Mouse (Mus musculus) ES-Bruce4 (cell line): ENCODE measurements at regions not wholly inside any gene's neighbourhood (a gene's known extent, or its start where the extent isn't known, plus 50 kb on each side); places are given as distances from the start of the nearest gene placed in this dataset.

ENCODE experiments used
- H3K27ac ChIP-seq: 2 replicates; pipeline ENCODE4 v1.5.1; 2012; ENCODE audit warnings: low read length, inconsistent platforms; ENCODE audit not compliant: insufficient read depth
- H3K27me3 ChIP-seq: 2 replicates; pipeline ENCODE4 v1.6.1; 2012; ENCODE audit warnings: mild to moderate bottlenecking, low read length, inconsistent platforms; ENCODE audit not compliant: control insufficient read depth, poor library complexity, insufficient read depth, severe bottlenecking
- H3K36me3 ChIP-seq: 2 replicates; pipeline ENCODE4 v1.6.1; 2012; ENCODE audit warnings: inconsistent platforms, mild to moderate bottlenecking, low read length, moderate library complexity; ENCODE audit not compliant: control insufficient read depth, poor library complexity, insufficient read depth, severe bottlenecking
- H3K4me1 ChIP-seq: one replicate; pipeline ENCODE4 v1.8.1; 2011; ENCODE audit warnings: low read length; ENCODE audit not compliant: control insufficient read depth, insufficient read depth
- H3K4me3 ChIP-seq: 2 replicates; pipeline ENCODE4 v1.5.1; 2011; ENCODE audit warnings: low read depth, mild to moderate bottlenecking, low read length
- H3K9ac ChIP-seq: 2 replicates; pipeline ENCODE4 v1.6.1; 2012; ENCODE audit warnings: low read depth, mild to moderate bottlenecking, inconsistent platforms; ENCODE audit not compliant: poor library complexity, severe bottlenecking
- H3K9me3 ChIP-seq: replicated peaks from 2 replicates; pipeline ENCODE4 v1.6.1; 2012; ENCODE audit warnings: mild to moderate bottlenecking, low read length, inconsistent platforms; ENCODE audit not compliant: control insufficient read depth, poor library complexity, insufficient read depth, severe bottlenecking
- CTCF ChIP-seq: IDR thresholded peaks from one replicate; pipeline ENCODE4 v1.8.1; 2011; ENCODE audit warnings: low read depth, low read length
- EP300 ChIP-seq: IDR thresholded peaks from 2 replicates; pipeline ENCODE4 v1.6.1; 2011; ENCODE audit warnings: low read depth, low read length; ENCODE audit not compliant: insufficient read depth
- POLR2A ChIP-seq: IDR thresholded peaks from one replicate; pipeline ENCODE4 v1.8.1; 2011; ENCODE audit warnings: low read length; ENCODE audit not compliant: insufficient read depth

DNA sequence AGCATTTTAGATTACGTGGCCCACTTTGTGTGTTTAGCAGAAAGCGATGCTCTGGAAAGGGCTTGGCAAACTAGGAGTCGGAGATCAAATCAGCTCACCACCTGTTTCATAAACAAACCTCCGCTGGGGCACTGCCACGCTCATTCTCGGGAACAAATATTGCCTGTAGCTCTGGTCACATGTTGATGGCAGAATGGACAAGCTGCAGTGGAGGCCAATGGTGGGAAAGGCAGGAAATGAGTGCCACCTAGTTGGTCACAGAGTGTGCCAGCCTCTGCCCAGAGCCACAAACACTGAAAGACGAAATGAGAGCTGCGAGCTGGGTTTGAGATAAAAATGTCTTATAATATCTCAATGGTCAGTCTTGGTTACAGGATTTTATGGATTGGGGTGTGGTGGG is 259.2 kb upstream of the Csf3r start:
- Histone ChIP-seq H3K27me3 (no peaks in the 10 kb centered on the region), H3K4me3 (no peak overlapping the region), H3K9ac (no peak overlapping the region), H3K9me3 (no peaks in the 10 kb centered on the region), H3K27ac (no peak overlapping the region), H3K4me1 (no peaks in the 10 kb centered on the region), H3K36me3 (no peaks in the 10 kb centered on the region)
- TF ChIP-seq EP300 (no peak), POLR2A (no peak)

DNA sequence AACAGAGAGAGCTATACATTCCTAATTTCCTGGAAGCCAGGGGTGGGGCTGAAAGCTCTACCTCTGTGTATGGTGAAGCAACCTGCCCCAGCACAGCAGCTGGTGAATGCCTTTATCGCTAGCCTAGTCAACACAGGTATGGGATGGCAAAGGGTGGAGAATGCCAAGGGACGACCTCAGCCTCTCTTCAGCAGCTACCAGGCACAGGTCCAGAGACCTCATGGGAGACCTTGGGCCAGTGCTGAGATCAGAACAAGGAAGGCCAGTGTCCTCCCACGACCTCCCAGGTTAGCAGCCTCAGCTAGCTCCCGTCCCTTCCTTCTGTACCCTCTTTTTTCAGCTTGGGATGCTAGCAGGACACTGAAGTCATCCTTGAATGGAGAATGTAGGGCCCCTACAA is 247.2 kb upstream of the Csf3r start:
- no peak overlapping the region for H3K27ac ChIP-seq
- no peaks in the 10 kb centered on the region for H3K36me3 ChIP-seq
- H3K4me1 ChIP-seq, result no peaks in the 10 kb centered on the region
- H3K9ac ChIP-seq, result no peak overlapping the region
- H3K4me3 ChIP-seq, result no peak overlapping the region
- TF ChIP-seq CTCF (no peak), EP300 (no peak), POLR2A (no peak)
- H3K9me3 ChIP-seq, result no peaks in the 10 kb centered on the region
- H3K27me3 ChIP-seq, result no peaks in the 10 kb centered on the region

DNA sequence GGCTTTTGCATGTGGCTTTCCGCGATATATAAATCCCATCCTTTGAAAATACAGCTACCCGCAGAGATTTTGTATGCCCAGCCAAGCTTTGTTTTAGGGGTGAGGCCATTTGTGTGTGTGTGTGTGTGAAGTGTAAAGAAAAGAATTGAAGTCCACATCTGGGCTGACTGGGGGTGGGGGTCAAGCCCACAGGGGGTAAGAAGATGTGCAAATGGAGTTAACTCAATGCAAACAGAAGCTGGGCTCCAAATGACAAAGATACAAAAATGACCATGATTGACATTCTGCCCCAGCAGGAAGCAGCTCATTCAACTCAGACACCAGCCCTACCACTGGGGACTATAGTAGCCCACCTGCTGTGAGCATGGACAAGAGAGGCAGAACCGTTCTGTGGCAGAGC is 244.2 kb upstream of the Csf3r start:
- H3K27ac ChIP-seq, result no peak overlapping the region
- H3K4me1 ChIP-seq, result no peaks in the 10 kb centered on the region
- no peak overlapping the region for H3K4me3 ChIP-seq
- no peaks in the 10 kb centered on the region for H3K36me3 ChIP-seq
- no peak overlapping the region for H3K9ac ChIP-seq
- TF ChIP-seq POLR2A, result no peak
- no peak for TF ChIP-seq CTCF
- no peak for TF ChIP-seq EP300
- H3K9me3 ChIP-seq, result no peaks in the 10 kb centered on the region
- no peaks in the 10 kb centered on the region for H3K27me3 ChIP-seq

DNA sequence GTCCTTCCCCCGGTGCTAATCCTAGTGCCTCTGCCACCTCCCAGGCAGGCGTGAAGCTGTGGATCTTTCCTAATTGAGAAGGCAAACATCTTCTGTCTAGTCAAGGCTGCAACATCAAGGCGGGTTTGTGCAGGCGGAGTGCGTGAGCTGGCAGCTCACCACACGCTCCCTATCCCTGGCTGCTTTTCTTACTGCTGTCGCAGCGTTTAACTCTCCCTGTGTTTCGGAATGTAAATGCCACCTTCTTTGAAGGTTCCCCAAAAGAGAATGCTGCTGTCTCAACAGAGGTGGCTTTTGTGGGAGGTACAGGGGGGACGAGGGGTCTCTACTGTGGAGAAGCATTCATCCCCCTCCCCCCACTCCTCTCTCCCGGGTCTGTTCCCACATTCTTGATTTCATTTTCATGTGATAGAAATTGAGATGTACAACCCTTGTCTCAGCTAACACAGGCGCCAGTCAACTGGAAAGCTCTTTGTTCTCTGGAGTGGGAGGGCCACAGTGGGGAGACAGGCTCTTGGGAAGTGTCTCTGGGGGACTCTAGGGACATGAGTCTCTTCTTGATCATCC is 243.3 kb upstream of the Csf3r start:
- no peaks in the 10 kb centered on the region for H3K4me1 ChIP-seq
- no peak overlapping the region for H3K27ac ChIP-seq
- no peak overlapping the region for H3K9ac ChIP-seq
- no peaks in the 10 kb centered on the region for H3K27me3 ChIP-seq
- no peak for TF ChIP-seq CTCF
- no peak for TF ChIP-seq EP300
- TF ChIP-seq POLR2A, result no peak
- H3K4me3 ChIP-seq, result no peak overlapping the region
- H3K36me3 ChIP-seq, result no peaks in the 10 kb centered on the region
- no peaks in the 10 kb centered on the region for H3K9me3 ChIP-seq

DNA sequence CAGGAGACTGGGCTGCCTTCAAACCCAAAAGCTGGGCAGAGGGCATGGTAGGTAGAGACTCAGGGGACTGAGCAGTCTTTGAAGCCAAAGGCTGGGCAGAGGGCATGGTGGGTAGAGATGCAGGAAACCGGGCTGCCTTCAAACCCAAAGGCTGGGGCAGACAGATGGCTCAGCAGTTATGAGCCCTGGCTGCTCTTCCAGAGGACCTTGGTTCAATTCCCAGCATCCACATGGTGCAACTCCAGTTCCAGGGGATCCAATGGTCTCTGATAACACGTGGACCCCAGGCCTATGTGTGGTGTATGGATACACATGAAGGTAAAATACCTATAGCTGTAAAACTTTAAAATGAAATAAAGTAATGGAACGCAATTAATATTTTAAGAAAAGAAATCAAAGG is 242.0 kb upstream of the Csf3r start:
- Histone ChIP-seq H3K4me3 (no peak overlapping the region), H3K4me1 (no peaks in the 10 kb centered on the region), H3K36me3 (no peaks in the 10 kb centered on the region), H3K27ac (no peak overlapping the region), H3K9ac (no peak overlapping the region), H3K27me3 (no peaks in the 10 kb centered on the region), H3K9me3 (no peaks in the 10 kb centered on the region)
- no peak for TF ChIP-seq EP300
- TF ChIP-seq POLR2A, result no peak
- no peak for TF ChIP-seq CTCF

DNA sequence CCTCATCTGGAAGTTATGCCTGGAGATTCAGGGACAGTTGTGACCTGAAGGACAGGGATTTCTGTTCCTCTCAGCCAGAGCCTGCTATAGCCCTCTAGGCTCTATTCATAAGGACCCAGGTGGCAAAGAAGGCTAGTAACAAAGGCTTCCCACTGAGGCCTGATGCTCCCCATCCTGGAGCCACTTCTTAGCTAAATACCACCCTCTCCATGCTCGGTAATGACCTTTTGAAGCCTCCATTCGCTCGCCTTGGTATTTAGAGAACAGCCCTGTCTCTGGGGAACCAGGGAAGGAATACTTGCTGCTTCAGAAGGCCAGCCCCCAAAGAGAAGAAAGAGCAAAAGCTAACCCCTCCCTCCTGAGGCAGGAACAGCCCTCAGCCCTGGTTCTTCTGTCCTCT is 238.3 kb upstream of the Csf3r start:
- H3K4me1 ChIP-seq, result no peaks in the 10 kb centered on the region
- H3K27me3 ChIP-seq, result no peaks in the 10 kb centered on the region
- no peak overlapping the region for H3K27ac ChIP-seq
- H3K9me3 ChIP-seq, result no peaks in the 10 kb centered on the region
- TF ChIP-seq POLR2A (no peak), CTCF (no peak), EP300 (no peak)
- no peaks in the 10 kb centered on the region for H3K36me3 ChIP-seq
- H3K9ac ChIP-seq, result no peak overlapping the region
- H3K4me3 ChIP-seq, result no peak overlapping the region
